Mouse (Mus musculus) stomach, embryonic 14.5 days (tissue): Measurements from ENCODE around the gene Rerg. TPM values are rescaled to one million over a fixed set of nuclear protein-coding genes. Genes with fewer than 3 reads are reported as not detected.

Experiments
- ATAC-seq: fragments of 200-750 bp; cut with Nextera tagmentation; 2 replicates; pipeline ENCODE4 v1.8.0; 2017; ENCODE audit warnings: low read depth, moderate TSS enrichment; ENCODE audit not compliant: insufficient number of reproducible peaks, insufficient read depth, low FRiP score
- H3K27ac ChIP-seq: fragments of 300-500 bp; sonication (generic); 2 replicates; pipeline ENCODE4 v1.5.1; 2014; ENCODE audit warnings: mild to moderate bottlenecking, low read length, moderate library complexity, mixed read lengths
- H3K27me3 ChIP-seq: fragments of 300-500 bp; sonication (generic); 2 replicates; pipeline ENCODE4 v1.6.1; 2014; ENCODE audit warnings: low read length, control low read depth, mixed read lengths; ENCODE audit not compliant: control insufficient read depth, insufficient read depth
- H3K36me3 ChIP-seq: fragments of 300-500 bp; sonication (generic); 2 replicates; pipeline ENCODE4 v1.6.1; 2014; ENCODE audit warnings: mild to moderate bottlenecking, control low read depth, low read length, moderate library complexity, mixed read lengths; ENCODE audit not compliant: control insufficient read depth, insufficient read depth
- H3K4me1 ChIP-seq: fragments of 300-500 bp; sonication (generic); 2 replicates; pipeline ENCODE4 v1.6.1; 2014; ENCODE audit warnings: low read length, control low read depth, mixed read lengths; ENCODE audit not compliant: control insufficient read depth, insufficient read depth
- H3K4me2 ChIP-seq: fragments of 300-500 bp; sonication (generic); replicated peaks from 2 replicates; pipeline ENCODE4 v1.6.1; 2014; ENCODE audit warnings: low read depth, low read length, control low read depth
- H3K4me3 ChIP-seq: fragments of 300-500 bp; sonication (generic); 2 replicates; pipeline ENCODE4 v1.5.1; 2014; ENCODE audit warnings: low read depth, low read length, control low read depth
- H3K9ac ChIP-seq: fragments of 300-500 bp; sonication (generic); replicated peaks from 2 replicates; pipeline ENCODE4 v1.6.1; 2014; ENCODE audit warnings: low read depth, mild to moderate bottlenecking, control low read depth, low read length, moderate library complexity, mixed read lengths
- H3K9me3 ChIP-seq: fragments of 300-500 bp; sonication (generic); 2 replicates; pipeline ENCODE4 v1.6.1; 2016; ENCODE audit warnings: low read depth, low read length, control low read depth; ENCODE audit not compliant: control insufficient read depth
- WGBS: fragments of 180-500 bp; shearing (Covaris S2); extraction: QIAGEN DNeasy Blood & Tissue Kit; methylation state at CpG from one replicate; pipeline ENCODE4 v1.1.7; 2014; 5-methylcytosine and 5-hydroxymethylcytosine counted together
- polyA plus RNA-seq: library from polyadenylated mRNA; unstranded; fragments of >200 nt; fragmentation: Nextera tagmentation; extraction: Ambion mirVana; gene quantifications from 2 replicates; pipeline ENCODE4 v1.2.1, GENCODE M21; 2014

The Rerg gene
- polyA plus RNA-seq, 1 experiment from 2014 or later: 36.5 TPM

GRCm38 (mm10) chr6:137024541-137024940 lies 145.8 kb downstream of the Rerg start:
- Histone ChIP-seq H3K4me3 (no peak overlapping the region), H3K9ac (no peak overlapping the region), H3K36me3 (no peaks in the 10 kb centered on the region), H3K4me1 (no peaks in the 10 kb centered on the region), H3K9me3 (no peaks in the 10 kb centered on the region), H3K4me2 (no peak overlapping the region), H3K27me3 (no peaks in the 10 kb centered on the region), H3K27ac (no peak overlapping the region)
- 85% methylated on average over 2 of the region's 2 CpGs for WGBS
- ATAC-seq: no peak

- no peak overlapping the region for H3K27ac ChIP-seq
- no peak overlapping the region for H3K4me2 ChIP-seq
- no peaks in the 10 kb centered on the region for H3K4me1 ChIP-seq
- 90% methylated on average over 7 of the region's 7 CpGs for WGBS
- no peaks in the 10 kb centered on the region for H3K9me3 ChIP-seq
- no peaks in the 10 kb centered on the region for H3K36me3 ChIP-seq
- ATAC-seq: no peak
- no peaks in the 10 kb centered on the region for H3K27me3 ChIP-seq
- H3K4me3 ChIP-seq: no peak overlapping the region
- H3K9ac ChIP-seq: no peak overlapping the region
Measured at GRCm38 (mm10) chr6:137017216-137017973, 152.9 kb downstream of the Rerg start.

GRCm38 (mm10) chr6:137014346-137014745 lies 156.0 kb downstream of the Rerg start:
- ATAC-seq: no peak
- Histone ChIP-seq H3K9me3 (no peaks in the 10 kb centered on the region), H3K4me2 (no peak overlapping the region), H3K9ac (no peak overlapping the region), H3K4me1 (no peaks in the 10 kb centered on the region), H3K36me3 (no peaks in the 10 kb centered on the region), H3K27me3 (no peaks in the 10 kb centered on the region), H3K4me3 (no peak overlapping the region), H3K27ac (no peak overlapping the region)
- WGBS: 72% methylated on average over 6 of the region's 6 CpGs

GRCm38 (mm10) chr6:137011187-137011586 lies 159.1 kb downstream of the Rerg start:
- WGBS: 69% methylated on average over 5 of the region's 5 CpGs
- H3K9ac ChIP-seq: no peak overlapping the region; the same call in 1 of the 2 replicates

More at GRCm38 (mm10) chr6:137011187-137011586, 159.1 kb downstream of the Rerg start:
- no peaks in the 10 kb centered on the region for H3K36me3 ChIP-seq
- H3K27ac ChIP-seq: no peak overlapping the region
- ATAC-seq: no peak
- no peaks in the 10 kb centered on the region for H3K9me3 ChIP-seq
- H3K4me1 ChIP-seq: no peaks in the 10 kb centered on the region
- no peaks in the 10 kb centered on the region for H3K27me3 ChIP-seq
- H3K4me2 ChIP-seq: no peak overlapping the region
- H3K4me3 ChIP-seq: no peak overlapping the region

Other genes with a start within 250 kb of the Rerg start
- gene Erp27, start 248.3 kb downstream of the Rerg start, polyA plus RNA-seq: 0.48 and 3.7 TPM in 2 replicates
- 0.09 and 0.11 TPM in 2 replicates for gene Pde6h, start 246.7 kb downstream of the Rerg start, polyA plus RNA-seq
- 53.3 and 58.0 TPM in 2 replicates for gene Arhgdib, start 228.6 kb downstream of the Rerg start, polyA plus RNA-seq
- 4.0 and 4.6 TPM in 2 replicates for gene Ptpro, start 81.8 kb upstream of the Rerg start, polyA plus RNA-seq